Mouse (Mus musculus) limb, embryonic 13.5 days (tissue): Measurements from ENCODE around the gene Acp2. TPM values are rescaled to one million over a fixed set of nuclear protein-coding genes. Genes with fewer than 3 reads are reported as not detected.
"Not testable (repeated sequence)": the region's sequence is repeated elsewhere in the genome, so short reads cannot be mapped to it uniquely, and the experiment has no call there.

Experiments used
- ATAC-seq: fragments of 200-750 bp; cut with Nextera tagmentation; 2 replicates; pipeline ENCODE4 v1.8.0; 2017; ENCODE audit warnings: low read depth, moderate number of reproducible peaks, moderate TSS enrichment; ENCODE audit not compliant: low FRiP score
- H3K27ac ChIP-seq: fragments of 300-500 bp; sonication (generic); 2 replicates; pipeline ENCODE4 v1.5.1; 2015; ENCODE audit warnings: inconsistent platforms, mild to moderate bottlenecking, moderate library complexity
- H3K27me3 ChIP-seq: fragments of 300-500 bp; sonication (generic); 2 replicates; pipeline ENCODE4 v1.6.1; 2015; ENCODE audit warnings: mild to moderate bottlenecking, inconsistent platforms
- H3K36me3 ChIP-seq: fragments of 300-500 bp; sonication (generic); 2 replicates; pipeline ENCODE4 v1.6.1; 2015; ENCODE audit warnings: inconsistent platforms, mild to moderate bottlenecking, moderate library complexity
- H3K4me1 ChIP-seq: fragments of 300-500 bp; sonication (generic); 2 replicates; pipeline ENCODE4 v1.6.1; 2015; ENCODE audit warnings: inconsistent platforms
- H3K4me2 ChIP-seq: fragments of 300-500 bp; sonication (generic); replicated peaks from 2 replicates; pipeline ENCODE4 v1.6.1; 2015; ENCODE audit warnings: inconsistent platforms, mild to moderate bottlenecking, moderate library complexity
- H3K4me3 ChIP-seq: fragments of 300-500 bp; sonication (generic); 2 replicates; pipeline ENCODE4 v1.5.1; 2015; ENCODE audit warnings: moderate library complexity, mild to moderate bottlenecking, inconsistent platforms
- H3K9ac ChIP-seq: fragments of 300-500 bp; sonication (generic); 2 replicates; pipeline ENCODE4 v1.6.1; 2015; ENCODE audit warnings: mild to moderate bottlenecking, inconsistent platforms
- H3K9me3 ChIP-seq: fragments of 300-500 bp; sonication (generic); 2 replicates; pipeline ENCODE4 v1.6.1; 2016; ENCODE audit warnings: inconsistent platforms
- WGBS: fragments of 180-500 bp; shearing (Covaris S2); methylation state at CpG from one replicate; pipeline ENCODE4 v1.1.7; 2015; 5-methylcytosine and 5-hydroxymethylcytosine counted together
- polyA plus RNA-seq: library from polyadenylated mRNA; unstranded; fragments of >200 nt; fragmentation: Nextera tagmentation; extraction: Ambion mirVana; gene quantifications from 2 replicates; pipeline ENCODE4 v1.2.1, GENCODE M21; 2015

The Acp2 gene
- polyA plus RNA-seq, 1 experiment from 2014 or later = 34.6 TPM

DNA sequence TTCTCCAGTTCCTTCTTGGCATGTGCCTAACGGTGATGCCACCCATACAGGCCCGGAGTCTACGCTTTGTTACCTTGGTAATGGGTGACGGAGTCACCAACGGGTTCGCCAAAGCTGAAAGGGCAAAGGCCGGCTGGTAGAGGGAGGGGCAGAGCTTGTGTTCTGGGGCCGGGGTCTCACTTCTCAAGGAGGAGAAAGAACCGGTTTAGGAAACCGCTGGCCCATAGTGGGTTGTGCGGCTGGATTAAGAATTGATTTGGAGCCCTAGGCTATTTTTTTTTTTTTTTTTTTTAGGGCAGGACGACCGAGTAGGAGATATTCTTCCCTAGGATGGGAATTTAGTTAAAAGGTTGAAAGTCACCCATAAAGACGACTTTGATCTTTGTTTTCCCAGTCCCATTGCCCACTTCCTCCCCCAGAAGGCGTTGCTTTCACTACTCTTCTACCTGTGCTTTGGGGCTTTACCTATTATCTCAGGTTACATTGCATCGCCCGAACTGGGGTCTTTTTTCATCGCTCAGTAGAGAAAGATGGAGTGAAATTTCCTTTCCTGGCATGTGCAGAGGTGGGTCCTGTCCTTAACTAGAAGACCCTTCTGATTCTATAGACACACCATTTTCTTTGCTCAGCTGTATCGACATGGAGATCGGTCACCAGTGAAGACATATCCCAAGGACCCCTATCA lies 429 bp downstream of the Acp2 start:
- WGBS = 10% methylated on average over 20 of the region's 20 CpGs
- no peaks in the 10 kb centered on the region for H3K27me3 ChIP-seq

DNA sequence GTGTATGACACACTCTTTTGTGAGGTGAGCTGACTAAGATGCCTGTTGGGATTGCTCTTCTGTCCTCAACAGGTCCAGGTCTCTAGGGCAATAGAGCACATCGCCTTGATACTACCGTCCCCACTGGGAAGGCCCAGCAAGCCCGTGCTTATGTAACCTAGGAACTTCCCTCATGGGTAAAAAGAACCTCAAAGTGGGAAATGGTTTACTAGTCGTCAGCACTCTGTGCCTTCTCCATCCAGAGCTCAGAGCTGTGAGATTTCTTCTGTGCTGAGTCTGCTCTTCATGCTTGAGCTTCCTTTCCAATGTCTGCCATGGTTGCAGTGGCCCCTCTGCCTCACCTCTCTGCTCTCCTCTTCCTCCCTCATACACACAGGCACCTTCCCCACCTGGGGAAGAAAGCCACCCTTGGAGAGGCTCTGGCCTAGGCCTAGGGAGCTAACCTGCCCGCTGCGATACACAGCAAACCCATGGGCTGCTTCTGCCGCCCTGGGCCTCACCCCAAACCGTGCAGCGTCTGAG lies 3.6 kb downstream of the Acp2 start:
- Histone ChIP-seq H3K4me3 (no peak overlapping the region), H3K9me3 (no peaks in the 10 kb centered on the region), H3K4me1 (peaks cover 24% of the 10 kb centered on the region), H3K27ac (no peak overlapping the region), H3K4me2 (no peak overlapping the region), H3K36me3 (peaks cover 65% of the 10 kb centered on the region), H3K9ac (no peak overlapping the region), H3K27me3 (no peaks in the 10 kb centered on the region)
- no peak for ATAC-seq
- 94% methylated on average over 9 of the region's 9 CpGs for WGBS

More for the DNA sequence above, 429 bp downstream of the Acp2 start:
- Histone ChIP-seq H3K27ac (peak overlapping the region; percentile 93), H3K4me1 (peaks cover 24% of the 10 kb centered on the region), H3K9me3 (no peaks in the 10 kb centered on the region), H3K36me3 (peaks cover 36% of the 10 kb centered on the region), H3K4me3 (peak overlapping the region; percentile 81), H3K9ac (peak overlapping the region; percentile 87), H3K4me2 (peak overlapping the region; percentile 82)
- ATAC-seq = peak; percentile 80

DNA sequence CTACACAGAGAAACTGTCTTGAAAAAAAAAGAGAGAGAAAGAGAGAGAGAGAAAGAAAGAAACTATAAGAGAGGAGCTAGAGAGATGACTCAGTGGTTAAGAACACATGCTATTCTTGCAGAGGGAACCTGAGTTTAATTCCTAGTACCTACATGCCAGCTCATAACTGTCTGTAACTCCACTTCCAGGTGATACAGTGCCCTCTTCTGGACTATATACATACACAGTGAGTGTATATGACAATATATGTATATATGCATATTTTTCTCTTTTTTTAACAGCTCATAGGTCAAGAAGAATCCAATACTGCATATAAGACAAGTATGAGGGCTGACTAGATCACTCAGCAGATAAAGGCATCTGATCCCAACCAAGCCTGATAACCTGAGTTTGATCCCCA lies 10.6 kb downstream of the Acp2 start:
- Histone ChIP-seq H3K36me3 (peaks cover 88% of the 10 kb centered on the region), H3K27ac (no peak overlapping the region), H3K4me3 (no peak overlapping the region), H3K9ac (no peak overlapping the region), H3K4me2 (no peak overlapping the region), H3K9me3 (no peaks in the 10 kb centered on the region), H3K4me1 (no peaks in the 10 kb centered on the region), H3K27me3 (no peaks in the 10 kb centered on the region)
- ATAC-seq = no peak

DNA sequence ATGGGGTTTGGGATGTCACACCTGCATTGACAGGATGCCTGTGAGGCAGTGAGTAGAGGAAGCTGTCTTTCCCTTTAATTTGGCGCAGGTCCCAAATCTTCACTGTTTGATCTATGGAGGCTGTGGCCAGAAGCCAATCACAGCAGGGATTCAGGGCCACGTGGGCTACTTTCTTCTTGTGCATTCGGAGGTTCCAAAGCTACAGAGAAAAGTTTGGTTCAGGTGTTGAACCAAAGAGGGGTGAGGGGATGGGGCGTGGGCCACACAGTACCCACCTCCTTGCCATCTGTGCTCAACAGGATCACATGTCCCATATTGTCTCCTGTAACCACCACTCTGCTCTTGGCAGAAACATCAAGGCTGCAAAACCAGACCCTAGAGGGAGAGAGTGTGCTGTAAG lies 14.3 kb downstream of the Acp2 start:
- H3K27me3 ChIP-seq = no peaks in the 10 kb centered on the region
- ATAC-seq = no peak
- no peak overlapping the region for H3K4me2 ChIP-seq
- H3K9ac ChIP-seq = no peak overlapping the region
- no peaks in the 10 kb centered on the region for H3K9me3 ChIP-seq
- H3K27ac ChIP-seq = no peak overlapping the region
- 57% methylated on average over 4 of the region's 4 CpGs for WGBS
- no peak overlapping the region for H3K4me3 ChIP-seq
- H3K36me3 ChIP-seq = peaks cover 58% of the 10 kb centered on the region
- H3K4me1 ChIP-seq = no peaks in the 10 kb centered on the region

DNA sequence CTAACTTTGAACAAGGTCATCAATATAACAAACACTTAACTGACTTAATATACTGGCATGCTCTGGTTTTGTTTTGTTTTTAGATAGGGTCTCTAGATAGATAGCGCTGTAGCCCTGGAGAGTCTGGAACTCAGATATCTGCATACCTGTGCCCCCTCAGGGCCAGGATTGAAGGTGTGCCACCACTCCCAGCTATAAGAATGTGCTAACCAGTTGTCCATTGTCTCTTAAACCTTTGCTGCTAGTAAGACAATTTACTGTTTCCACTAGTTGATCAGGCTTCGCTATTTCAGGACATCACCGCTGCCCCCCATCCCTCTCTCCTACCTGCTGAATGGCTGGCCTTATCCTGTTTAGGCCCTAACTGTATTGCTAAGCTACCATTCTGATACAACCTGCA lies 17.8 kb downstream of the Acp2 start:
- Histone ChIP-seq H3K4me1 (no peaks in the 10 kb centered on the region), H3K27ac (no peak overlapping the region), H3K4me3 (no peak overlapping the region), H3K27me3 (no peaks in the 10 kb centered on the region), H3K36me3 (peaks cover 27% of the 10 kb centered on the region), H3K9me3 (no peaks in the 10 kb centered on the region), H3K4me2 (no peak overlapping the region), H3K9ac (no peak overlapping the region)
- WGBS = 93% methylated on average over 3 of the region's 3 CpGs
- no peak for ATAC-seq

DNA sequence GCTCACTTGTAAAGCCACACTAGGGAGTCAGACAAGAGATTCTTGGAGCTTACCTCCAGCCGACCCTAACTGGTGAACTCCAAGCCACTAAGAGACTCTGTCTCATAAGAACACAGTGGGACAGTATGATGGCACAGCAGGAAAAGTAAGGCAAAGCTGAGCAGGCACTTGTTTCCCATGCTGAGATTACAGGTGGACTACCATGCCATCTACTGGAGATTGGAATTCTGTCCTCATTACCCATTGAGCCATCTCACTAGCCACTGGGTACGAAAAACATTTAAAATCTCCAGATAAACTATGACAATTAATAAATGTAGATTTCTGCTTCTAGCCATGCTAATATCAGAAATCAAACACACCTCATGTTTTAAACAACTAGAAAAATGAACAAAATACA lies 20.9 kb downstream of the Acp2 start:
- H3K36me3 ChIP-seq = peaks cover 13% of the 10 kb centered on the region; the same call in 1 of the 2 replicates

DNA sequence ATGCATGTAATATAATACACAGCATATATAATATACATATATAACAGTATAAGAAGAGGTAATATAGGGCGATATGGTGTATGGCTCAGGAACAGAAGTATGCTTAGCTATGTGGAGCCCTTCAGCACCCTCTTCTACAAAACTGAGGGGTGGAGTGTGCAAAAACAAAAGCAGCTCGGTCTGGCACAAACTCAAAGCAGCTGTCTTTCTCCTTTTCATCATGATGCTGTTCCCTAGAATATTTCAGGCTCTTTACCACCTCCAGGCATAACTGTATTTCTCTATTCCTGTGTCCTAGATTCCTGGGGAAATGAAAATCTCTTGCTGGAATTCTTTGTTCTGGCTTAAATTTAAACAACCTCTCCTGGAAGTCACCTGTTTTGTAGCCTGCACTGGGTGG lies 27.1 kb downstream of the Acp2 start:
- Histone ChIP-seq H3K4me2 (no peak overlapping the region), H3K9me3 (no peaks in the 10 kb centered on the region), H3K27ac (no peak overlapping the region), H3K36me3 (peaks cover 27% of the 10 kb centered on the region), H3K4me3 (no peak overlapping the region), H3K9ac (no peak overlapping the region), H3K27me3 (no peaks in the 10 kb centered on the region), H3K4me1 (no peaks in the 10 kb centered on the region)
- 69% methylated on average over 2 of the region's 2 CpGs for WGBS
- no peak for ATAC-seq

More for the DNA sequence above, 20.9 kb downstream of the Acp2 start:
- no peak overlapping the region for H3K27ac ChIP-seq
- no peak overlapping the region for H3K4me2 ChIP-seq
- no peaks in the 10 kb centered on the region for H3K4me1 ChIP-seq
- no peak overlapping the region for H3K4me3 ChIP-seq
- H3K27me3 ChIP-seq = no peaks in the 10 kb centered on the region
- WGBS = 89% methylated on average over 2 of the region's 2 CpGs
- H3K9me3 ChIP-seq = no peaks in the 10 kb centered on the region
- no peak for ATAC-seq
- H3K9ac ChIP-seq = no peak overlapping the region

DNA sequence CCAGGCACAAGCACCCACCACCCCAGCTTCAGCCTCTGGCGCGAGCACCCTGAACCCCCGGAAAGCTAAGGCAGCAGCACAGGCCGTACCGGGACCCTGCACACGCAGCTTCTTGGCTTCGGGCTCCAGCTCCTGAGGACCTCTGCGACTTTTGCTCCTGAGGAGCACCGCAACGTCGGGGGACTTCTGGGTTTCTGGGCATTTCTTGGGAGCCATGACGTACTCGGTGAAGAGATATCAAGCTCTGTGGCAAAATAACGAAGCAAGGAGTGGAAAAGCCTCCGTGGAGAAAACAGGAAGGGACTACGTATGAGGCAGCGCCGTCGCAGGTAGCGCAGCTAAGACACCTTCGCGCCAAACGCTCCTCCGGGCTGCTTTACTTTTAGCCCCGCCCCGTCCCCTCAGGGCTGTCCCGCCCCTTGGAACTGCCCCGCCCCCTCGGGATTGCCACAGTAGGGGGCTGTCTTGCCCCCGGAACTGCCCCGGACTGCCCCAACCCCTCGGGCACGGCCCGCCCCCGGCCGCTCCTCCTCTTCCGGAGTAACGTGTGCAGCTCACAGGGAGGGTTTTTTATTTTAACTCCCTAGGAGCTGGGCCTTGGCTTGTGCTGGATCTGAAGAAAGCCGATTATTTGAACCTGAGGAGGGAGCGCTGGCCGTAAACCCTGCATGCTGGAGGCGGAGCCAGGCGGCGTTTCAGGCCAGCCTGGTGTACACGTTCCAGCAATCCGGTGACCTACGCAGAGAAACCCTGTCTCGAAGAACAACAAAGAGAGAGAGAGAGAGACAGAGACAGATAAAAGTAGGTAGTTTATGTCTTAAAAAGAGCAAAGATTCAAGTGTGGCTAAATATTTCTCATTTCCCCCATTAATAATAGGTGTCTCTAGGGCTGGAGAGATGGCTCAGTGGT lies 34.2 kb downstream of the Acp2 start, which contains the start of gene Ddb2:
Ddb2 (minus strand) TSS at position 382 of the 910 bp plus-strand sequence.
- Histone ChIP-seq H3K36me3 (peaks cover 12% of the 10 kb centered on the region), H3K4me1 (no peaks in the 10 kb centered on the region; the same call in 1 of the 2 replicates), H3K9me3 (no peaks in the 10 kb centered on the region), H3K27ac (peak within 1 kb of the TSS; percentile 91), H3K4me3 (peak within 1 kb of the TSS; percentile 61), H3K4me2 (peak within 1 kb of the TSS; percentile 77), H3K9ac (peak within 1 kb of the TSS; percentile 78), H3K27me3 (no peaks in the 10 kb centered on the region)
- ATAC-seq = peak; percentile 99
- WGBS = under 1% methylated on average over 48 of the region's 48 CpGs

DNA sequence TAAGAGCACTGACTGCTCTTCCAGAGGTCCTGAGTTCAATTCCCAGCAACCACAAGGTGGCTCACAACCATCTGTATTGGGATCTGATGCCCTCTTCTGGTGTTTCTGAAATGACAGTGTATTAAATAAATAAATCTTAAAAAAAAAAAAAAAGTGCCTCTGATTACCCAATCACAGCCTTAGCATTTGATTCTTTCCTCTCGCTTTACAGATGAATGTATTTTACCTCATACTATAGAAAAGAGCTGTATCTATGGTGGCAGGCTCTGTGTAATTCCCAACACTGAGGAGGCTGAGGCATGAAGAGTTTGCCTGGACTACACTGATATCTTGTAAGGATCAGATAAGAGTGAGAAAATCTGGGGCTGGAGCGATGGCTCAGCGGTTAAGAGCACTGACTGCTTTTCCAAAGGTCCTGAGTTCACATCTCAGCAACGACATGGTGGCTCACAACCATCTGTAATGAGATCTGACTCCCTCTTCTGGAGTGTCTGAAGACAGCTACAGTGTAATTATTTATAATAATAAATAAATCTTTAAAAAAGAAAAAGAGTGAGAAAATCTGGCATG lies 34.9 kb downstream of the Acp2 start:
- H3K4me3 ChIP-seq = peak overlapping the region; percentile 61
- H3K36me3 ChIP-seq = peaks cover 12% of the 10 kb centered on the region
- 25% methylated on average over 4 of the region's 4 CpGs for WGBS
- not testable (repeated sequence) for H3K4me1 ChIP-seq, H3K9ac ChIP-seq, H3K27me3 ChIP-seq, H3K9me3 ChIP-seq
- H3K27ac ChIP-seq = peak overlapping the region; percentile 91
- peak overlapping the region; percentile 77 for H3K4me2 ChIP-seq
- peak; percentile 43; the same call in 1 of the 2 replicates for ATAC-seq

DNA sequence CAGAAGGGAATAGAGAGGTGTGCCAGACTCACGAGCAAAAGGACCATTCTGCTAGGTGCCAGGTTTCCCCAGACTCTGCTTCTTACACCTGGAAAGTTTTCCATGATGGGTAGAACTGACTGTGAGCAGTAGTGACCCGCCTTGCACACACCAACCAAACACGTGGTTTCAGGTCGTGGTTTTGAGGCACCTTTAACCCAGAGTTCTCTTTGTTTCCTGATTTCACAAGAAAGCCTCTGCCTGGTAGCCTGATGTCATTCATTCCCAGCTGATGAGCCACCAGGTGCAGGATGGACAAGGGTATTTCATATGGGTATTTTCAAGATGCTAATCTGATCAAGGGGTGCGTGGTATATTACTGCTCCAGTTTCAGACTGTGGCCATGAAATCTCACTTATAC lies 39.9 kb downstream of the Acp2 start:
- Histone ChIP-seq H3K36me3 (no peaks in the 10 kb centered on the region), H3K27ac (no peak overlapping the region), H3K9ac (no peak overlapping the region), H3K4me2 (no peak overlapping the region), H3K9me3 (no peaks in the 10 kb centered on the region), H3K27me3 (no peaks in the 10 kb centered on the region), H3K4me1 (no peaks in the 10 kb centered on the region), H3K4me3 (no peak overlapping the region)
- no peak for ATAC-seq
- 75% methylated on average over 5 of the region's 5 CpGs for WGBS

DNA sequence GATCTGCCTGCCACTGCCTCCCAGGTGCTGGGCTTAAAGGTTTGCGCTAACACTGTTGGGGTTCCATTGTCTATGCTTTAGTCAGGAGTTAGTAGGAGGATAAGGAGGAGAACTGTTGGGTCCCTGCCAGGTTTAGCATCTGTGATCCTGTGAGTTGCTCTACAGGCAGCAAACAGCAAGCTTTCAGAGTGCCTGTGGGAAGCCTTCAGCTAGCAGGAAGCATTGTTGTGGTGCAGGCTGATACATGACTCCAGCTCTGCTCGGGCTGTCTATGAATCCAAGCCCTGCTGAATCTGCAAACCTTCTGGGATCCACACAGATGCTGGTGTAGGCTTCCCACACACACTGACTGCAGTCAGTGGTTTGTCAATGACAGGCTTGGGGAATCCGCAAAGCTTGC lies 40.7 kb downstream of the Acp2 start:
- no peak overlapping the region for H3K9ac ChIP-seq
- H3K36me3 ChIP-seq = no peaks in the 10 kb centered on the region
- ATAC-seq = no peak
- H3K27ac ChIP-seq = no peak overlapping the region
- H3K4me3 ChIP-seq = no peak overlapping the region
- 68% methylated on average over 3 of the region's 3 CpGs for WGBS
- no peaks in the 10 kb centered on the region for H3K9me3 ChIP-seq
- no peaks in the 10 kb centered on the region for H3K27me3 ChIP-seq
- no peaks in the 10 kb centered on the region for H3K4me1 ChIP-seq
- H3K4me2 ChIP-seq = no peak overlapping the region
